Mouse (Mus musculus) C3H10T1/2 (cell line): ENCODE results near the gene Arpp21. TPM values are rescaled to one million over a fixed set of nuclear protein-coding genes. Genes with fewer than 3 reads are reported as not detected.

Source experiments
- polyA plus RNA-seq, 2 experiments: library from polyadenylated mRNA; unstranded; fragments of >200 nt; fragmentation: generic; extraction: Trizol; gene quantifications; one replicate each; pipeline ENCODE4 v1.2.1; 2012; ENCODE audit warnings: missing spikeins in 2 of 2

Arpp21 gene
- not detected for polyA plus RNA-seq

GRCm38 (mm10) chr9:112235696-112236397, at the start of gene Arpp21:
Gene Arpp21, minus strand, starts transcription at chr9:112235938.

